Mouse (Mus musculus): ENCODE data around the gene Itih4.

DNA sequence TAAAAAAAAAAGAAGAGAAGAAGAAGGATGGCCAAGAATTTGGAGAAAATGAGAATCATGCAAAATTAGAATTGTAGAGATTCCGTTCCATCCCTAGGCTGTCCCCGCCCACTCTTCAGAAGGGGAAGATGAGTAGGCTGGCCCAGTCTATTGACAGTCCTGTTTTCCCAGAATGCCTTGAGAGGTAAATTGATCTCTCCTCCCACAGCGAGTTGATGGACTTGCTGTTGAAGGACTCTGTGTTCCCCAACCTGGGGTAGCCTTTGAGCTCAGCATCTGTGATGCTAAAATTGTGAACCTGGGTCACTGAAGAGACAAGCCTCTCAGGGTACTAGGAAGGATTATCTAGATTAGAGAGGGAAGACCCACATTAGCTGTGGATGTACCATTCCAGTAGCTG lies 39.2 kb downstream of the Itih4 start:
- TF ChIP-seq CTCF (IDR thresholded peaks at IDR 0.05): no peak
- TF ChIP-seq EP300 (IDR thresholded peaks at IDR 0.05): no peak
